Mouse (Mus musculus) heart, embryonic 10.5 days (tissue): ENCODE measurements around the gene Foxb2. TPM values are rescaled to one million over a fixed set of nuclear protein-coding genes. Genes with fewer than 3 reads are reported as not detected.
"Not testable (repeated sequence)": the region's sequence is repeated elsewhere in the genome, so short reads cannot be mapped to it uniquely, and the experiment has no call there.

Experiments
- DNase-seq: peaks from one replicate; pipeline ENCODE4 v3.0.0-alpha.2; 2017; ENCODE audit warnings: low spot score
- H3K27ac ChIP-seq: fragments of 300-500 bp; sonication (generic); 2 replicates; pipeline ENCODE4 v1.5.1; 2016; ENCODE audit warnings: mild to moderate bottlenecking
- H3K27me3 ChIP-seq: fragments of 300-500 bp; sonication (generic); 2 replicates; pipeline ENCODE4 v1.6.1; 2016; ENCODE audit warnings: mild to moderate bottlenecking; ENCODE audit not compliant: poor library complexity, insufficient read depth, severe bottlenecking
- H3K36me3 ChIP-seq: fragments of 300-500 bp; sonication (generic); 2 replicates; pipeline ENCODE4 v1.6.1; 2016; ENCODE audit warnings: mild to moderate bottlenecking, moderate library complexity
- H3K4me1 ChIP-seq: fragments of 300-500 bp; sonication (generic); 2 replicates; pipeline ENCODE4 v1.6.1; 2016; ENCODE audit warnings: mild to moderate bottlenecking
- H3K4me3 ChIP-seq: fragments of 300-500 bp; sonication (generic); 2 replicates; pipeline ENCODE4 v1.5.1; 2016; ENCODE audit warnings: mild to moderate bottlenecking, moderate library complexity
- H3K9me3 ChIP-seq: fragments of 300-500 bp; sonication (generic); 2 replicates; pipeline ENCODE4 v1.6.1; 2016; ENCODE audit warnings: mild to moderate bottlenecking, moderate library complexity
- WGBS: fragments of 180-500 bp; shearing (Covaris S2); methylation state at CpG from one replicate; pipeline ENCODE4 v1.1.7; 2016; 5-methylcytosine and 5-hydroxymethylcytosine counted together
- polyA plus RNA-seq: library from polyadenylated mRNA; unstranded; fragments of >200 nt; fragmentation: Nextera tagmentation; extraction: Ambion mirVana; gene quantifications from 2 replicates; pipeline ENCODE4 v1.2.1, GENCODE M21; 2016

The Foxb2 gene
- polyA plus RNA-seq, 1 experiment from 2014 or later: not detected

DNA sequence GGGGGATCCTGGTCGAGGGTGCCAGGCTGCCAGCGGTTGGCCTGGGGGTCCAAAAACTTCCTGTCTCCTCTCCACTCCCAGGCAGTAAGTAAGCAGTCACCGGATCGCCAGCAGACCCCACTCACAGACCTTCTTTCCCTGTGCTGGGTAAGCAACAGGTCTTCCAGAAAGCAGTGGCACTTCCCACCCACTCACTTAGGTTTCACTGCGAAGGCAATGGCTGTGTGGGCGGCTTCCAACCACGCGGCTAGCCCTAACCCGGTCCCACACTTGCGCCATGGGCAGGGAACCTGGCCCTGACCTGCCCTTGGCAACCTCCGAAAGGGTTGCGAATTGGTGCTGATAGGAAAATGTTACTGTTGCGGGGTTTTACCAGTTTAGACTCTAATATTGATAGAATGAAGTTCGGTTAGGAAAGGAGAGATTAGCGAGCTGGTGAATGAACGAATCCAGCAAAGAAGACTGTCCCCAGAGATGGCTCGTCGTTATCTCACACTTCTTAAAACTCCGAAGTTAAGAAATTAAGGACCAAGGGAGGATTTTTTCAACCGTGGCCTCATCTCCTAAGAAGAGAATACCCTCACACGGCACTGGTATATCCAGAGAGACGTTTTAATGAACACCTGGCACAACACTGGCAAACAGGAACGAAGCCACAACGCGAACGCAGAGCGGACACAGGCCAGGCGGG, 3.0 kb downstream of the Foxb2 start:
- H3K36me3 ChIP-seq: no peaks in the 10 kb centered on the region
- peaks cover 89% of the 10 kb centered on the region for H3K27me3 ChIP-seq
- WGBS: under 1% methylated on average over 28 of the region's 28 CpGs
- peak overlapping the region; percentile 22 for H3K4me3 ChIP-seq
- H3K27ac ChIP-seq: no peak overlapping the region
- peaks cover 28% of the 10 kb centered on the region for H3K4me1 ChIP-seq
- DNase-seq: no peak
- H3K9me3 ChIP-seq: no peaks in the 10 kb centered on the region

DNA sequence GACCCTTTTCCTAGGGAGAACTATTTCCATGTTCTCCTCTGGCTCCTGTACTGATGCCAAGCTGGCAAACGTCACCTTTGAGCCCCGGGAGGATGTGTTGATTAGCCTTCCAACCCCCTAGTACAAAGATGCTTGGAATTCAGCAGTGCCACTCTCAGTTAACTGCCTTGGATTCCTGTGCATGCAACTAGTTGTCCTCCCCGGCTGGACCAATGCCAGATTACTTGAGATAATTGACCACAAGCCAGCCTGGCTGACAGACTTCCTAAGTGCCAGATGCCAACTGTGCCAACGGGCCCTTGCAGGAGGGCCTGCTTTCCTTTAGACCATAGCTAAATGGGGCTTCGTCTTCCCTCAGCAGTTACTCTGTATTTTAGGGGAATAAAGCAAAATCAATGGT, 5.1 kb downstream of the Foxb2 start:
- DNase-seq: no peak

DNA sequence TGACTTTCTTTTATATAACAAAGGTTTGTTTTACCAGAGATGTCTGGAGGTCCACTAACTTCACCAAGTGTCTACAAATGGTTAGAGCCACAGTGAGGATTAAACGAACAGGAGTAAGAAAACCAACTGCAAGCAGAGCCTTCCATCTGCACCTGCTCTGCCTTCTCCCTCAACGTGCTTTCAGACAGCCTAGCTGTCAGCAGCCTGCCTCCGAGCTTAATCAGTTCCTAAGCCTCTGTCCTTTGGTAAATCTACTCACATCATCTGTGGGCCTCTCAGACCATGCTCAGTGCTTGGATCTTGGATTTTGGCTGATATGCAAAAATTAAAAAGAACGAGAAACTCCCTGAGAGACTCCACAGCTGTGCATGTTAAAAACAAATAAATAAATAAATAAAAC, 15.0 kb downstream of the Foxb2 start:
- Histone ChIP-seq H3K4me1 (no peaks in the 10 kb centered on the region), H3K4me3 (no peak overlapping the region), H3K9me3 (no peaks in the 10 kb centered on the region), H3K27ac (no peak overlapping the region), H3K36me3 (no peaks in the 10 kb centered on the region), H3K27me3 (peaks cover 11% of the 10 kb centered on the region; the same call in 1 of the 2 replicates)
- DNase-seq: no peak
- 41% methylated on average over 4 of the region's 4 CpGs for WGBS

More for the DNA sequence above, 5.1 kb downstream of the Foxb2 start:
- Histone ChIP-seq H3K36me3 (no peaks in the 10 kb centered on the region), H3K27ac (no peak overlapping the region), H3K4me3 (no peak overlapping the region), H3K4me1 (peaks cover 15% of the 10 kb centered on the region), H3K9me3 (no peaks in the 10 kb centered on the region), H3K27me3 (peaks cover 68% of the 10 kb centered on the region)
- WGBS: 32% methylated on average over 5 of the region's 5 CpGs

DNA sequence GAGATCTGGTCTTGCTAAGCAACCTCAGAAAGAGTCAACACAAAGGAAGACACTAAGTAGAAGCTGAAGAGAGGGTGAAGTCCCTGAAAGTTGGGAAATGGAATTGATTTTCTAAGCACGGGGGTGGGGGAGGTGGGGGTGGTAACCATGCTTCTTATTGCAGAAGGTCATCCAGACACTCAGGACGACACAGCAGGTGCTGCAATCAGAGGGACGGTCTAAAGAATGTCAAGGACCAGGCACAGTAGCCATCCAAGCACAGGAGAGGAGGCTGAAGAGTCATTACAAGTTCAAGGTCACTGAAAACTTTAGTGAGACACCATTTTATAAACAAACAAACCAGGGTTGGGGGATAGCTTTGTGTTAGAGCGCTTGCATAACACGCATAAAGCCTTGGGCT, 16.9 kb downstream of the Foxb2 start:
- WGBS: 59% methylated on average over 5 of the region's 5 CpGs
- H3K4me3 ChIP-seq: no peak overlapping the region

DNA sequence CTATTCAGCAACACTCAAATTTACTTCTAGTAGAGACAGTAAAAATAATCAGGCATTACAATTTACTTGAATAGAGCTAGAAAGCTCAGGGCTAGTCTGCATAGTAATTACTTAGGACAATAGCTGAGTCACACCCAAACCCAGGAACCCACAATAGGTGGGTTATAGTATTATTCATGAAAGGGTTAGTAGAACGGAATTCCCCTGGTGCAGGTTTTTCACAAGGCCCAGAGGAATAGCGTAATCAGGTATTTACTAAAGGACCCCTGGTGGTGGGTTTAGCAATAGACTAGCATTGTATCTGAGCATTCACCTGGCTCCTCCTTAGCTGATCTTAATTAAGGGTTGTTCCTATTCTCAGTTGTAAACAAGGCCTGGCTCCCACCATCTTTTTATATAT, 29.5 kb downstream of the Foxb2 start:
- H3K9me3 ChIP-seq, H3K4me3 ChIP-seq, DNase-seq, H3K27ac ChIP-seq, H3K4me1 ChIP-seq, H3K36me3 ChIP-seq, H3K27me3 ChIP-seq: not testable (repeated sequence)
- WGBS: 91% methylated on average over 2 of the region's 2 CpGs

More for the DNA sequence above, 16.9 kb downstream of the Foxb2 start:
- Histone ChIP-seq H3K4me1 (no peaks in the 10 kb centered on the region), H3K36me3 (no peaks in the 10 kb centered on the region), H3K27me3 (no peaks in the 10 kb centered on the region), H3K27ac (no peak overlapping the region), H3K9me3 (no peaks in the 10 kb centered on the region)
- DNase-seq: no peak

DNA sequence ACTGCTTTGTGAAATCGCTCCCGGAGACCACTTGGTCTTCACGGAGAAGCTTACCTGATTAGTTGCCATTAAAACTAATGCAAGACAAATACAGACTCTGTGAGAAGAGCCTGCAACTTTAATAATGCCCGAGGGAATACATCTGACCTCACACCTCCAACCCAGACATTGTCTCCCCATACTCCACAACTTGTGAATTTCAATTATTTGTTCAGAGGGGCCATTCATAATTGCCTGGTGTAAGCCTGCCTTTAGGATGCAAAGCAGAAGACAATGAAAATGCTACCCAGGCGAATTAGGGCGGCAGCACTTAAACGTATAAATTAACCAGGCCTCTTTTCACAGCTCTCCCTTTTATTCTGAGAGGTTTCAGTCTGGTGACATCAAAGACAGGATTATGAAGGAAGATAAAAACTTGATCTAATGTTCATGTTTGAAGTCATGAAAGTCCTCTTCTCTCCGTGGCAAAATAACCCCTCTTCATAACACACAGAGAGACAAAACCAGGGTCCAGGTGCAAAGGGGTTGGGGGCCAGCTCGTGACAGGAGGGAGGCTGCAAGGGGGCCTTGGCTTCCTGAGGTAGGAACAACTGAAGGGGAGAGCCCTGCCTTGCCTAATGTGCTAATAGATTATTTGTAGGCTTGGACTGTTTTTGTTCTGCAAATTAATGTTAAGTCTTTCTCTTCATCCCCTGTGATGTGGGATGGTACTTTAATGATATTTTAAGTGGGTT, 31.9 kb downstream of the Foxb2 start:
- Histone ChIP-seq H3K4me1 (no peaks in the 10 kb centered on the region), H3K9me3 (no peaks in the 10 kb centered on the region), H3K27ac (no peak overlapping the region), H3K27me3 (no peaks in the 10 kb centered on the region), H3K36me3 (no peaks in the 10 kb centered on the region), H3K4me3 (no peak overlapping the region)
- no peak for DNase-seq
- WGBS: 51% methylated on average over 9 of the region's 9 CpGs

DNA sequence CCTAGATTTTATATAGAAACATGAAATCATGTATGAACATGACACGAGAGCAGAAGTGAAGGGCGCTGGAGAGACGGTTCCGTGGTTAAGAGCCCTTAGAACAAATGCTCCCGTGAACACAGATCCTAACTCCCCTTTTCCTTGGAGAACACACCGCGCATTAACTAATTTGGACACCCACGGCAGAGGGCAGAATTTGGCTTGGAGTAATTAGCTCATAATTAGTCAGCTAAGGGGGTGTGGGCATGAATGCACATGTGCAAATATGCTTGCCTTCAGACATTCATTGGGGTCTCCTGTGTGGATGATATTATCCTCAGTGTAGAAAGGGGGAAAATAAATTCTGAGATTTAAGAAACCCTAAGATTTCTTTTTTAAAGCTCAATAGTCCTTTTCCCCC, 32.6 kb downstream of the Foxb2 start:
- Histone ChIP-seq H3K36me3 (no peaks in the 10 kb centered on the region), H3K27ac (no peak overlapping the region), H3K9me3 (no peaks in the 10 kb centered on the region), H3K4me1 (no peaks in the 10 kb centered on the region), H3K27me3 (no peaks in the 10 kb centered on the region), H3K4me3 (no peak overlapping the region)
- WGBS: 87% methylated on average over 8 of the region's 8 CpGs
- DNase-seq: no peak

DNA sequence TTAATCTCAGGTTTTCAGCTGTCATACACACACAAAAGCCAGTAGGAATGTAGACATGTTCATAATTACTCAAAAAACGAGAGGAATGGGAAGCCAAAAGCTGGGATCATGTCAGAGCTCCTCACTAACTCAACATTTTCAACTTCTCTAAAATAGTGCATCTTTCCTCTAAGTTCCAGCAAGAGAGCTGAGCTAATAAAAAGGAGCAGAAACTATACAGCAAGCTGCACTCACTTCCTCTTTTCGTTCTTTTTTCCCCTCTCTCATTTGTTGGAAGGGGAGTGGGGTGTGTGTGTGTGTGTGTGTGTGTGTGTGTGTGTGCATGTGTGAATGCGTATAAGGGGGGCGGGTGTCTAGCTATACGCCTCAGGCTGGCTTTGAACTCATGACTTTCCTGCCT, 45.9 kb downstream of the Foxb2 start:
- H3K4me1 ChIP-seq: no peaks in the 10 kb centered on the region
- no peak for DNase-seq
- 77% methylated on average over 5 of the region's 5 CpGs for WGBS
- no peaks in the 10 kb centered on the region for H3K36me3 ChIP-seq
- H3K9me3 ChIP-seq: no peaks in the 10 kb centered on the region
- H3K27ac ChIP-seq: no peak overlapping the region
- H3K27me3 ChIP-seq: no peaks in the 10 kb centered on the region
- no peak overlapping the region for H3K4me3 ChIP-seq

DNA sequence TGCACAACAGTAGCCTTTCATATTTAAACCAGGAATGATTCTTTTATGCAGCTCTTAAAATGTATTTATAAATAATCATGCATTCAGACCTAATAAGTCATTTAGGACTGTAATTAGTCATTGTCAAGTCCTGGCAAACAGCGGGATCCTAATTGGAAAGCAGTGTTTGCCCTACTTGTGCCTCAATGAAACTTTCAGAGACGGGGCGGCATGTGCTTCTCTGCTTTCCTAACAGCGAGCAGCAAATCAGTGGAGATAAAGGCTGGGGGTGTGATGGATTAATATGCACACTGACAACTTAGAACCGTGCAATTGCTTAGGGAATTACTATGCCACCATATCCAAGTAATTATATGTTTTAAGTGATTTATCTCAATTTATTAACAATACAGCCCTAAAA, 48.4 kb downstream of the Foxb2 start:
- WGBS: 67% methylated on average over 5 of the region's 5 CpGs

More for the DNA sequence above, 48.4 kb downstream of the Foxb2 start:
- no peaks in the 10 kb centered on the region for H3K9me3 ChIP-seq
- H3K4me3 ChIP-seq: no peak overlapping the region
- no peaks in the 10 kb centered on the region for H3K27me3 ChIP-seq
- no peak for DNase-seq
- no peak overlapping the region for H3K27ac ChIP-seq
- H3K4me1 ChIP-seq: no peaks in the 10 kb centered on the region
- H3K36me3 ChIP-seq: no peaks in the 10 kb centered on the region

Other genes starting within 250 kb of the Foxb2 start
- 7.4 and 8.2 TPM in 2 replicates for gene Vps13a, start 92.9 kb downstream of the Foxb2 start, polyA plus RNA-seq
- gene Prune2, start 82.3 kb upstream of the Foxb2 start, polyA plus RNA-seq: 3.6 and 8.5 TPM in 2 replicates